Mouse (Mus musculus): ENCODE results near the gene Htr1f.

The Htr1f gene

DNA sequence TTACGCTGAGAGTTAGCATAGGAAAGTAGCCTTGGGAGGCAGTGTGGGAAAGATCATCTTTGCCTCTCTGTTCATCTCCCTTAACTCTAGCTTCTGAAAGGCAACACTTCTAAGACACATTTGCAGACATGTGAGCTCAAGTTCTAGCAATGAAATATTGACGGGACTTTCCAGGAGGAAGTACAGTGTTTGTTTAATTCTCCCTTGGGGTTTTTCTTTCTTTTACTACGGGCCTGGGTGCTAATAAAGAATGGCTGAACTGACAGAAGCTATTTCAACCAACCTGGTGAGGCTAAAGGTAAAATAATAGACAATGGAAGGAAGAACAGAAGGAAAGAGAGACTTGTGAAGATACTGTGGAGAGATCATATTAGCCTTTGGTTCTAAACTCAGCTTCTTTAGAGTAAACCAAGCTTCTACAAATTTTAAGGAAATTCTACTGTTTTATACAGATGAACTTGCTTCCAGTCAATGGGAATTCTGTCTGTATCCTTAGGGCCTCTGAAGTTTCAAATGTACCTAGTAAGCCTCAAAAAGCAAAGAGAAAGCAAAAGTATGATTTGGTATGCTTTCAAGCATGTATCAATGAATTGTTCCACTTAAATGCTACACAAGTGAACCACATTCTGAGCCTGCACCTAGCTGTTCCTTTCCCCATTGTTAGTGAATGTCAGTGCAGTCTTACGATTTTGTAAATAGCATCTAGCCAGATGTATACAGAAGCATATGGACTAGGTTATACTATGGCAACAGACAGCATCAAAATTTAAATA is 131.9 kb downstream of the Htr1f start:
- DNase-seq (ENCODE audit: low read depth in 2 of 2, low spot score in 2 of 2): no peak

DNA sequence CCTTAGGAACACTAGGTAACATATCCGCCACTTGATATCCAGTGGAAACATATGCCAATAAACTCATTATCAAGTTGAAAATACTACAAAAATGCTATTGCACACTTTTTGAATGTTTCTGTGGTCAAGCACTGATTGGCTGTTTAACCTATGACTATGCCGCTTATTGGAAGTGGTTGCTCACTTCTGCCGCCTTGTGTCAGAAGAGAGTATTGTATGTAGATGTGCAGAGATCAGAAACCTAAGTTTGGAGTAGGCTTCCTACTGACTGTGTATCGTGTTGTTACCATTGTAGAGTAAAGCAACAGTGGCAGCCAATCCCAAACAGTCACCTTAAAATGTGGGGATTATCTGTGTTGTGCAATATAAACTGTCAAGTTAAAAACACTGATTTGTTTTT is 144.0 kb downstream of the Htr1f start:
- DNase-seq (ENCODE audit: low read depth in 2 of 2, low spot score in 2 of 2): peak; percentile 7 to 40

DNA sequence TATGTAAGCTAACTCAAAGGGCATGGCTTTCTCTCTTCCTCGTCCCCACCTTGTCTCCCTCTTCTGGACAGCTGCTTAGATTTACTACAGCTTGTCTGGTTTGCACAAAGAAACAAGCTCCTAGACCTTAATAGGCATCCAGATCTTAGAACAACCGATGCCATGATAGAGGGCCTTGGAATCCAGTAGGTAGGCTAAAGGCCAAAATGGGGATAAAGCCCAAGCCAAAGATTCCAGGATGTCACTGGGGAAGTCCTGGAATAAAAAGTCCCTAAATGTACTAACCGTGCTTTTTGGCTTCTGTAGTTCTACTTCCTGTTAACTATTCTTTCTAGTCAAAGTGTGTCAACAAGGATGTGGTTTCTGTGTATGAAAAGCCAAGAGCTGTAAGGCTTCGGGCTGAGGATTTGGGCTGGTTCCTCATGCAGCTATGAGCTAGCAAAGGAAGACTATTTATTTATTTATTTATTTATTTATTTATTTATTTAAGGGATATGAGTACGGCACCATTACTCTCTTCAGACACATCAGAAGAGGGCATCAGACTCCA is 163.9 kb downstream of the Htr1f start:
- peak; percentile 24 to 51 for DNase-seq (ENCODE audit: low read depth in 2 of 2, low spot score in 2 of 2)

DNA sequence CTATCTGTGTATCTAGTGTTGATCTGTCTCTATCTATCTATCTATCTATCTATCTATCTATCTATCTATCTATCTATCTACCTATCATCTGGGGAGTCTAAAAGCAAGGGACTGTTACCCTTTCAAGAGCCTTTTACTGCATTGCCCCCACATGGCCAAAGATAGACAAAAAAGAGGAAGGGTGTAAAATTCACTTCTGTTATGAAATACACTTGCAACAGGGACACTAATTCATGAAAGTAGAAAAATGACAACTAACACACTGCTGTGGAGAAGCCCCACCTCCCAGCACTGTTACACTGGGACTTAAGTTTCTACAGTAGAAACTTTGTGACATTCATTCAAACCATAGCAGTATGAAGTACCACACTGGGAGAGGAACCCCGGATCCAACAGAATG is 170.9 kb downstream of the Htr1f start:
- DNase-seq (ENCODE audit: low read depth in 2 of 2, low spot score in 2 of 2): no peak

DNA sequence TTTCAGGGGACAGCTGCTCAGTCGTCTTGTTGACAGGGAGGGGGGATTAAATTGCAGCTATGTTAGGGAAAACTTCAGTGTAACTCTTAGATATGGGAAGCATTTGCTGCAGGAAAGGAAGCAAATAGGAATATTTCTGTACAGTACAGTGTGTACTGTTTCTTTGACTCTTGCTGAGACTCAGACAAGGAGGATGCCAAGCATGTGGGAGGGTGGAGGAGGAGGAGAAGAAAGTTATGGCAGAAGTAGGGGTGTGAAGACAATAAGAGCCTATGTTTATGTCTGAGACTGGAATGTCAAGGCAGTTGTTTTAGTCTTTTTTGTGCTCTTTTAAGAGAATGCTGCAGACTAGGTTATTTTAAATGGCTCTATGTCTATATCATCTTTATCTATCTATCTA is 171.6 kb downstream of the Htr1f start:
- DNase-seq (ENCODE audit: low read depth in 2 of 2, low spot score in 2 of 2): no peak

DNA sequence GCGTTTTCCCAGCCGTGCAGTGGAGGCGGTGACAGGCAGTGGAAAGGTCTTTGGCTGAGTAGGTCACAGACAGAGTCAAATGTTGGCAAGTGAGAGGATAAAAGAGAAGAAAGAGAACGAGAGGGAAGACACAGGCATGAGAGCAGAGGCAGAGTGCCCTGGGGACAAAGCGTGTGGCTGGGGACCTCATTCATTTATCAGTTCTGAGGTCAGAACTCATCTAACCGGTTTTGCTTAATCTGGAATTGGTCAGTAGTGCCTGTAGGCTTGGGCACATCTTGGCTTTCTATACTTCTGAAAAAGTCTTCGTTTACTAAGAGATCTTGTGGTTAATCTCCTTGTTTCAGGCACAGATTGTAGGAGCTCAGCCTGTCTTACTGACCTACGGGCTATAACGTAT is 182.2 kb downstream of the Htr1f start:
- DNase-seq (ENCODE audit: low read depth in 2 of 2, low spot score in 2 of 2): no peak

DNA sequence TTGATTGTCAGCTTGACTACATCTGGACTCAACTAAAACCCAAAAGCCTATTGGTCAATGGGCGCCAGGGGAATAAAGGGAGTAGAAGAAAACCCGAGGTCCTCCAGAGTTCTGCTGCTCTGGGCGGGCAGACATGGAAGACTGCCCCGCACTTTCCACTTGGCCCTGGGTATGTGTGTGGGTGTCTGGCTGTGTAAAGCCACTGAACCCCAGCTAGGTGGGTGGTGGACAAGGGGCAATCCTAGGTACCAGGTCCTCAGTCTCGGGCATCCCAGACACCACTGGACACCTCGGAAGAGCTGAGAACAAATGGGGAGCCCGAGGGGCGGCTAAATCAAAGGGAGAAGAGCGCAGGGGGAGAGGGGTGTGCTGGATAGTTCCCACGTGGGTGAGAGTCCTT is 196.9 kb downstream of the Htr1f start:
- DNase-seq (ENCODE audit: low read depth in 2 of 2, low spot score in 2 of 2): no peak

DNA sequence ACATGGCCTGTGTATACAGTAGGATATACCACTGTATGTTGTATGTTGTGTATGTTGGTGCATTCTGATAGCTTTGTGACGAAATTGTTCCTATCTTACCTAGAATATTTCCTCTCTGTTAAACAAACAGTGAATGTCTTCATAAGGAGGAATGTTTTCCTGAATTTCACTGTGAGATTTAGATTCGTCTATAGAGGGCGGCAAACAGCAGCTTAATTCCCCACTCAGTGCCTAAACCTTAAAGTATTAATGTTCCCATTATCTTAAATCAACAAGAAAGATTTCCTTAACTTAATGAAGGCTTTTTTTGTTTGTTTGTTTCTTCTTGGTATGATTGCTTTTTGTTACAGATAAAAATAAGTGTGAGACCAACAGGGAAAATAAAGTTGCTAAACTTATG is 198.5 kb downstream of the Htr1f start:
- DNase-seq (ENCODE audit: low read depth in 2 of 2, low spot score in 2 of 2): no peak

DNA sequence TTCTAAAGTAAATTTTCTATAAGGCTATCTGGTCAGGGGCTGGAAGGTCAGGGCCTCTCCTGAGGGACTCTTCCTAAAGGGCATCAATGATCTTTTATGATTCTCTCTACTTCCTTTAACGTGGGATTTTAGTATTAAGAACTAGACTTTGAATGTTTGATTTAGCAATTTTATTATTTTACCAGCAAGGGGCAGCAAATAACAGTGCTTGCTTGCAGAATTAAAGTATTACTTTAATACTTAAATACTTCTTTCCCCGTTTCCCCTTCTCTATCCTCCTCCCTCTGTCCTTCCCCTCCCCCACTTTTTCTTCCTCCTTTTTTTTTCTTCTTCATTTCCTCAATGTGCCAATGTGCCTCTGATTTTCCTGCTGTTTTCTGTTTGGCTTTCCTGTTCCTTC is 202.3 kb downstream of the Htr1f start:
- DNase-seq (ENCODE audit: low read depth in 2 of 2, low spot score in 2 of 2): no peak

DNA sequence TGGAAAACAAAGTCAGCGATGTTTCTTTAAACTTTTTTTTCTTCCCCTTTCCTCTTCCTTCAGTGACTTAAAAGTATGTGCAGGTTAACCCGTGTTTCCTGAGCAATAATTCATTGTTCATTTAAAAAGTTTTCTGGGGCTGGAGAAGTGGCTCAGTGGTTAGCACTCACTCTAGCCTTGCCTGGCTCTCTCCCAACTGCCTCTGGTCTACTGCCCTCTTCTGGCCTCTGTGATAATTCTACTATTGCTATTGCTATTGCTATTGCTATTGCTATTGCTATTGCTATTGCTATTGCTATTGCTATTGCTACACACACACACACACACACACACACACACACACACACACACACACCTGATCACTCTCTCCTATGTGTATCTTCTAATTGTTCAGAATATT is 206.6 kb downstream of the Htr1f start:
- DNase-seq (ENCODE audit: low read depth in 2 of 2, low spot score in 2 of 2): peak in 1 of 2 experiments; percentile 27

DNA sequence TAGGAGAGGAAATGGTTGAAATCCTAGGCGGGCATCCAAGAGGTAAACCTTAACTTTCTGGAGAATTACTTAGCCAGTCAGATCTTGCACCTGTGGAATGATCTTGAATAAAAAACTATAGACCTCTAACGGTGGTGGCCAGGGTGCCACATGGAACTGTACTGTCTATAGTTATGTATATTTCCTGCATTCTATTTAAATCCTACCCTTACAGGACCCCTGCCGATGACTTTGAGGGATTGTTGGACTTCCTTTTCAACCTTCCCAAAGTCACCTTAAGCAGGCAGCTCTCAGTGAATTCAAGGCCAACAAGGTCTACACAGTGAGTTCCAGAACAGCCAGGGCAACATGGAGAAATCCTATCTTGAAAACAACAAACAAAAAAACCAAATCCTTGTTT is 216.2 kb downstream of the Htr1f start:
- DNase-seq (ENCODE audit: low read depth in 2 of 2, low spot score in 2 of 2): no peak

DNA sequence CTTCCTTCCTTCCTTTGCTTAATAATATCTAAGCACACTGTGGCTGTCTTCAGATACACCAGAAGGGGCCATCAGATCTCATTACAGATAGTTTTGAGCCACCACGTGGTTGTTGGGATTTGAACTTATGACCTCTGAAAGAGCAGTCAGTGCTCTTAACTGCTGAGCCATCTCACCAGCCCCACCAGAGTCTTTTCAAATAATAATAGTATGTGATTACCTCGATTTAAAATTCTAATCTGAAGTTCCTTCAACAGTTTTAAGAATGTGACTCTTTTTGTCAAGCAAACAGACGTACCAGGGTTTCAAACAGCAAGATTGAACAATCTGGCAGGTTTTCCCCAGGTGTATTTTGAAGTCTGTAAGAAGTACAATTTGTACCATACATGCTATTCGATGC is 220.1 kb downstream of the Htr1f start:
- no peak for DNase-seq (ENCODE audit: low read depth in 2 of 2, low spot score in 2 of 2)

DNA sequence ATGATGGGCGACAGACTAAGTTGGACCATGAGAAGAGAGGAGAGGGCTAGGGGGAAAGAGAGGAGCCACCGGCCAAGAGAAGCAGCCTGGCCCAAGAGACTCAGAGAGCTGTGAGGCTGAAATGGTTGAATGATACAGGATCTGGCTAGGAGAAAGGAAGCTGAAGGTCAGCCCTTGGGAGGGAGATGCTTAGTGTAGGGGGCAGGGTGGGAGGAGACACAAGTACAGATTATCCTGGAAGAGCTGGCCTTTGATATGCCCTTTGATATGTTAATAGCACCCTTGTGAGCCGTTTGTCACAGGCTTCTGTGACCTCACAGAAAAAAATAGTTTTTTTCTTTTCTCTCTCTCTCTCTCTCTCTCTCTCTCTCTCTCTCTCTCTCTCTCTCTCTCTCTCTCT is 220.5 kb downstream of the Htr1f start:
- no peak for DNase-seq (ENCODE audit: low read depth in 2 of 2, low spot score in 2 of 2)

DNA sequence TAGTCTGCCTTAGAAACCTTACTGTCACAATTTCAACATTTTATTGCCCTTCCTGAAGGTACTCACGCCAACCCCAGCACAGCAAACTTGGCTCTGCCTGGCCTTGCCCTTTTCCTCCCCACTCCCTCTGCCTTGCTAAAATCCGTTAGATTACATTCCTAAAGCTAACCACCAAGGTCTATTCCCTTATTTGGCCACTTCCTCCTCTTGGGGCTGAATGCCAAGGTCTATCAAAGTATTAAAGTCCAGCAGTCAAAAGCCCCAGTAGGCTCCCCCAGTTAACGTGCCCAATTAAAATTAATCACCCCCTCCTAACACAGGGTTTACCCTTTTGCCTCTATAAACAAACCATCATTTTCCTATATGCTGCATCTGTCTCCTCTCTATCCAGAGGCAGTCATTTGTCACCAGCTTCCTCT is 221.2 kb downstream of the Htr1f start:
- no peak for DNase-seq (ENCODE audit: low read depth in 2 of 2, low spot score in 2 of 2)

DNA sequence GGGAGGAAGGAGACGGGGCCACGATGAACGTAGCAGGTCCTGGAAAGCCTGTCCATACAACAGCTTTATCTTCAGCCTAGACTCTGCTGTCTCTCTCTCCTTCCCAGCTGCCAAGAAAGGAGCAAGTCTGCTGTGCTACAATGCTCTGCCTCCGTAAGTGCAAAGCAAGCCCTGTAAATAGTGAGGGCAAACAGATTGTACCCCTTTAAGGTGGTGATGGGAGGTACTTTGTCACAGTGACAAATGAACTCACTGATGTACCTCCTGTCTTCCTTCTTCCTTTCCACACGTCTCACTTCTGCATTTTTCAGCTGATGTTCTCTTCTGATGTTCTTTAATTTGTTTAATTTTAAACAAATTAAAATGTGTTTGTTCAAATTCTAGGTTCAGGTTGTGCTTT is 221.8 kb downstream of the Htr1f start:
- no peak for DNase-seq (ENCODE audit: low read depth in 2 of 2, low spot score in 2 of 2)

DNA sequence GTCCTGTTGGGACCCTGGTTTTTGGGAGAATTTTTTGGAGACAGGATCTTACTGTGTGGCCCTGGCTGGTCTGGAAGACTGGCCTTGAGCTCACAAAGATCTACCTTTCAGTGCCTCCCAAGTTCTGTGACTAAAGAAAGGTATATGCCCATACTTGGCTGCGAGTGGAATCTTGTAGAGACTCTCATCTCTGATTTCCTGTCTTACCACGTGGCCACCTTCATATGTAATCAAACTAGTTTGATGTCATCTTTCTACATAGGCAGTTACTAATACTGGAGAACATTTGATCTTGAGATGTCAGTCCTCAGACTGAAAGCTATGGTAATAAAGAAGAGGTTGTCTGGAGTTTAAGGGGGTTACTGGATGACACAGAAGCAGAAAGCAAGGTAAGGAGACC is 224.2 kb downstream of the Htr1f start:
- DNase-seq (ENCODE audit: low read depth in 2 of 2, low spot score in 2 of 2): no peak

DNA sequence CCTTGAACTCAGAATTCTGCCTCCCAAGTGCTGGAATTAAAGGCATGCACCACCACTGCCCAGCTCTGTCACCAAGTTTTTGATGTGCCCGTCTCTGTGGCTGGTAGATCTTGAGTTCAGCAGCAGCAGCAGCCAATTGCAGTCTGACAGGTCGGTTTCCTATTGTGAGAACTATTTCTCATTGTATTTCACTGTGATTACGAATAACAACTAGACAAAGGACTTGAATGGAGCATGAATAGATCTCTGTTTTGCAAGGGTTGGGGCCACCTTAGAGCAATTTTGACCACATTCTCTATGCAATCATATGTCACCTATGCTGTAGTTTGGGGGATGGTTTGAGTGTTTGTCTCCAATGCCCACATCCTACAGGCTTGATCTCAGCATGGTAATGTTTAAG is 224.7 kb downstream of the Htr1f start:
- no peak for DNase-seq (ENCODE audit: low read depth in 2 of 2, low spot score in 2 of 2)

DNA sequence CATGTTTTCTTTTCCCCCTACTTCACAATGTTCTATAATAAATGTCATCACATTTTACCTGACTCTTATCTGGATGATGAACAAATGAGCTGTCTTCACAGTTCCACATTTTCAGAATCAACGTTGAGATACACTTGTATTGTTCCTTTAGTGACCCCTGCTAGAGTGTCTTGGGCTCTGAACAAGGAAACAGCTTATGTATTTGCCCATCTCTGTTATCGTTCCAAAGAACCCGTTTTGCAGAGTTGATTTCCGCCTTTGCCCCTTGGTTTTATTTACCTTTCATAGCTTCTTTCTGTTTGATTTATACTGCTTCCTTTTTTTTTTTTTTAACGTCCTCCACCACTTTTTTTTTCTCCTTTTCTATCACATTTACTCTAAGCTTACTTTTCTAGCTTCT is 225.9 kb downstream of the Htr1f start:
- DNase-seq (ENCODE audit: low read depth in 2 of 2, low spot score in 2 of 2): no peak

DNA sequence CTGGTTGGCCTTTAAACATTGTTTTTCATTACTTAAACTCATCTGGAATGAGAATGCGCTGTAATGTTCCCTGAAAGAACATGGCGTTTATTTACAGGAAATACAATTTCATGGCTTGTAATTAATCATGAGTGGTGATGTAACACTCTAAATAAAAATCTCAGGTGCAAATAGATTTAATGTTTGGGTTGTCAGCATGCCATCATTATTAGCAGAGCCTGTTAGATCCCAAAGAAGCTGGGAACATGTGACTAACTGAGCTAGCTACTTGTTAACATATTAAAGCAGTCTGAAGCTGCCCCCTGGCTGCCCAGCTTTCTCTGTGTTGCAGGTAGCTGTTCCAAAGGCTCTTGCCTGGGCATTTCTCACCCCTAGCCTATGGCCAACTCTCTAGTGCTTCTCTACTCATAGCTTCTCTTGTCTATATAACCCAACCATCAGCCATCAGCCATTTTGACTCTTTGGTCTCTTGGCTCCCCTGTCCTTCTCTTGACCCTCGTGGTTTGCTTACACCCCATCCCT is 227.0 kb downstream of the Htr1f start:
- no peak for DNase-seq (ENCODE audit: low read depth in 2 of 2, low spot score in 2 of 2)

DNA sequence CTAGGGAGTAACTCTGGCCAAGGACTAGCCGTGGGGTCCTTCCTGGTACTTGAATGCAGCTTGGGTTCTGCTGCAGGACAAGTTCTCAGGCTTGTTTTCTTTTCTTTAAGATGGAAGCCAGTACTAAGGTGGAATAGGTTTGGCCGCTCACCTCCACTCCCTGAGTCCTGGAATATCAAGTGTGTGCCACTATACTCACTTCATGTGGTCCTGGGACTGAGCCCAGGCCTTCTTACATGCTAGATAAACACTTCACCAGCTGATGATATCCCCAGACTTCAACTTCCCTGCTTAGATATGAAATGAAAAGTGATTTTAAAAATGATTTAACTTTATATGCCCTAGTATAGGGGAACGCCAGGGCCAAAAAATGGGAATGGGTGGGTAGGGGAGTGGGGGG is 228.3 kb downstream of the Htr1f start:
- DNase-seq (ENCODE audit: low read depth in 2 of 2, low spot score in 2 of 2): no peak

DNA sequence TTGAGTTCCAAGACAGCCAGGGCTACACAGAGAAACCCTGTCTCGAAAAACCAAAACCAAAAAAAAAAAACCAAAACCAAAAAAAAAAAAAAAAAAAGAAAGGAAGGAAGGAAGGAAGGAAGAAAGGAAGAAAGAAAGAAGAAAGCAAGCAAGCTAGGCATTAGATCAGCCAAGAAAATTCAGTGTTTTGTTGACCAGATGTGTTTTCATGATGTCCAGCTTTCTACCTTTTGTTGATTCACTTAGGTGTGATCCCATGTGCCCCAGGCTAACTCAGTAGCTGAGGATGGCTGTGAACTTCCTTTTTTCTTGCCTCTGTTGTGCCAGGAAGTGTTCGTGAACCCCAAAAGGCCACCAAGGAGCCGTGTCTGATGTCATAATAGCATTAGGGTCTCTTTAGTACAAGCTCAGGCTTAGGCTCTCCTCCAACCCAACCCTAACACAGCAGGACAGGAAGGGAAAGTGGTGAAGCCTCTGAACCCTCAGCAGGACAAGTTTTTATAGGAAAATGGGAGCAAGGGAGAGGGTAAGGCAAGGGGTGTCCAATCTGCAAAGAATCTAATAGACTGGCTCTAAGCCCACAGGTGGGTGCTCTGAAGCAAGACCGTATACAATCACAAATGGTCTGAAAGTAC is 228.9 kb downstream of the Htr1f start:
- DNase-seq (ENCODE audit: low read depth in 2 of 2, low spot score in 2 of 2): no peak

DNA sequence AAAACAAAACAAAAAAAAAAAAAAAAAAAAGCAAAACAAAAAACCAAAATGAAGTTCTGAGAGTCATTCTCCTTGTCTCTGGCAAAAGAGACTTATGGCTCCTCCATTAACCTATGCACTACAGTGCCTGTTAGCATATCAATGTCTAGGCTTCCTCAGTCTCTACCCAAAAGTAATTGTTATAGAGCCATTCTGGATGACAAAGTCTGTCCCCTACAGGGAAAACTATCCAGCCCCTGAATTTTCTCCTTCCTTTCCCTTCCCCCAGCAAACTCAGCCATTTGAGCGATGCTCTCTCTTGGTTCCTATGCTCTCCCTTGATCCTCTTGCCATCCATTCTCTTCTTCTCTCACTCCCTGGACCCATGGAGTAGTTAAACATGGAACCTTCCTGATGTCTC is 229.8 kb downstream of the Htr1f start:
- DNase-seq (ENCODE audit: low read depth in 2 of 2, low spot score in 2 of 2): no peak

DNA sequence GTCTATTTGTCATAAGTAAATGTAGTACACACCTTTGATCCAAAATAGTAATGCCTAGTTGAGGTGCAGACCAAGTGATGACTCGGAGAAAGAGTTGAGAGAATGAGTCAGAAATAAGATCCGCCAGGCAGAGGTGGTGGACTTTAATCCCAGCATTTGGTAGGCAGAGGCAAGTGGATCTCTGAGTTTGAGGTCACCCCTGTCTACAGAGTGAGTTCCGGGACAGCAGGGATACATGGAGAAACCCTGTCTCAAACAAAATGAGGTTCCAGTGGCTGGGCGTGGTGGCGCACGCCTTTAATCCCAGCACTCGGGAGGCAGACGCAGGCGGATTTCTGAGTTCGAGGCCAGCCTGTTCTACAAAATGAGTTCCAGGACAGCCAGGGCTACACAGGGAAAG is 230.3 kb downstream of the Htr1f start:
- DNase-seq (ENCODE audit: low read depth in 2 of 2, low spot score in 2 of 2): no peak

Measured in CD8-positive naive resting alpha-beta T cell, adult 2 months (primary cell).